Mouse (Mus musculus) kidney, adult 18-20 months (tissue): Measurements from ENCODE around the gene Mia3.
"Not testable (repeated sequence)": the region's sequence is repeated elsewhere in the genome, so short reads cannot be mapped to it uniquely, and the experiment has no call there.

Source experiments
- DNase-seq: peaks from one replicate; pipeline ENCODE4 v3.0.0; 2021

Mia3 gene

GRCm38 (mm10) chr1:183369427-183370014 is at the start of gene Mia3:
Gene Mia3 (minus strand): TSS chr1:183369553.
- peak; percentile 93 for DNase-seq

DNA sequence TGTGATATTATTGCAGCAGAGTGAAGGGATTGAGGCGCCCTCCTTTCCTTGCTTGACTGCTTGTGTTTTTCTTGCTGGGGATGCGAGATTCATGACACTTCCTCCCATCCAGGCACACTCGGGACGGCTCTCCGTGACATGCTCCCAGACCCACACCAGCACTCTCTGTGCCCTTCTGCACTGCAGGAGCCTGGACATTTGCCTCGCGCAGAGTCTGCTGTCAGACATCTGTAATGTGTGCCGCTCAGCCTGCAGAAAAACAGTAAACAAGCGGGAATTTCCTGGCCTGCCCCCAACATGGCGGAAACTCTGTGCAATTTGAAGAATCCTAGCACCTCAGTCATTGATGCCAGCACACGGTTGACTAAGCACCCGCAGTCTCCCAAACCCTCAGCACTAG is 48.5 kb upstream of the Mia3 start, which contains the start of gene Hhipl2:
Gene Hhipl2 (plus strand): TSS at position 343 of the 400 bp plus-strand sequence.
- no peak for DNase-seq

GRCm38 (mm10) chr1:183414081-183414727 is 44.9 kb upstream of the Mia3 start:
- DNase-seq = no peak

DNA sequence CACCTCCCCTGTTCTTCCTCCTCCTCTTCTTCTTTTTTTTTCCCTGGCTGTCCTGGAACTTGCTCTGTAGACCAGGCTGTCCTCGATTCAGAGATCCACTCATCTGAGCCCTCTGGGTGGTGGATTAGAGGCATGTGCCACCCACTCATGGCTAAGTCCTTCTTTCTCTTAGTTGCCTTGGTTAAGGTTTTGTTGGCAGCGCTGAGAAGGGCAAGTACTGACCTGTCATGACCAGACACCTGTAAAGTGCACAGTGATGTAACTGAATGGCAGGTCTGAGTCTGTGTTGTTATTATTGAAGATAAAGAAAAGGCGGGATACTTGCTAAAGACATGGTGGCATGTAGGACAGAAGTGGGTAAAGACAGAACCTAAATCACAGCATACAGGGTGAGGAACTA is 34.0 kb upstream of the Mia3 start:
- DNase-seq = no peak

- peak; percentile 89 for DNase-seq
Measured at GRCm38 (mm10) chr1:183388426-183389406, 19.4 kb upstream of the Mia3 start, which contains the start of gene Taf1a. Gene Taf1a (plus strand): TSS chr1:183388981.

DNA sequence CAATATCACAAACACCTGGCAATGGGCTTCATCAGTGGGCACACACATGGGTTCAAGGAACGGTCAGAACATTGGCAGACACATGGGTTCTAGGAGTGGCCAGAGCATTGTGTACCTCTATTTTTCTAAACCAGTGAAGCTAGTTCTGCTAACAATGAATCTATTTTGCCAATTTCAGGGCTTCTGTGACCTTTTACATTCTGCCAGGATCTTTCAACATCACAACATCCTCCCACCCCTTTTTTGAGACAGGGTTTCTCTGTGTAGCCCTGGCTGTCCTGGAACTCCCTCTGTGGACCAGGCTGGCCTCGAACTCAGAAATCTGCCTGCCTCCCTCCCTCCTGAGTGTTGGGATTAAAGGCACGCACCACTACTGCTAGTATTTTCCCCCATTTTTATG is 18.1 kb upstream of the Mia3 start:
- DNase-seq = not testable (repeated sequence)

DNA sequence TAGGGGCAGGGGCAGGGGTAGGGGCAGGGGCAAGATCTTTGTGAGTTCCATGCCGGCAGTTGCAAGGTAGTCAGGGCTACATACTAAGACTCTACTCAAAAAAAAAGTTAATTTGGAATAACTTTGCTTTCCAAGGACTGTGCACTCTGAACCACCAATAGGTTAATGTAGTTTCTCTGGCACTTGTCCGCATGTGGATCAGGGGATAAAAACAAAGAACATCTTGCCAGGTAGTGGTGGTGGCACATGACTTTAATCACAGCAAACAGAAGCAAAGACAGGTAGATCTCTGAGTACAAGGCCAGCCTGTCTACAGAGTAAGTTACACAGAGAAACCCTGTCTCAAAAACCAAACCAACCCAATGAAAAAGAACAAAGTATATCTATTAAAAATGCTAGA is 13.3 kb upstream of the Mia3 start:
- no peak for DNase-seq

DNA sequence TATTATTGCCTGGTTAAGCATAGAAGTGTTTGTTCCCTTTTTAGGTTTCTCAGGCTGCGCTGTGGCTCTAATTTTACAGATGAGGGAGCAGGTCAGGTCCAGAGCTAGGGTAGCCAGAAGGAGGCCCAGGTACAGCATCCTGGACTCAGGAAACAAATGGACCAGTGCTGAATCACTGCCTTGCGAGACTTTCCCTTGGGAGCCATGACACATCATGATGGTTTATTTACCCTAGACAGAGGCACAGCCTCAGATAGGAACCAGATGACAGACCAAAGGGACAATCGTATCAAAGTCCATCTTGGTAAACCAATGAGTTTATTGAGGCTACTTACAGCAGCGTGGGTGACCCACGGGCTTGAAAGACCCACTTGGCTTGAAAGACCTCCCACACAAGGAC is 12.5 kb upstream of the Mia3 start:
- no peak for DNase-seq

DNA sequence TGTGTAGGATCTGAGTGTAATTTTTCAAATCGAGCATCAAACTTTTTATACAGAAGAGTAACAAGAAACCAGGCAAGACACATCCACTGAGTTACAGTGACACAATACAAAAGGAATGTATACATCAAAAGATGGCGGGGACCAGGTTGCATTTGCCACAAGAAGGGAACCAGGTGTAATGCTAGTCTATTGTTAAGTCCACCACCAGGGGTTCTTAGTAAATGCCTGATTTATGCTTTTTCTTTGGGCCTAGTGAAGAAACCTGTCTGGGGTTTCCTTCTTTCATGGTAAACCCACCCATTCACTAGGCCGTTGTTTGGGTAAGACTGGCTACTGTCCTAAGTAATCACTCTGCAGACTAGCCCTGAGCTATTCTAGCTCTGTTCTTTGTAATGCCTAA is 10.0 kb upstream of the Mia3 start:
- DNase-seq = not testable (repeated sequence)

DNA sequence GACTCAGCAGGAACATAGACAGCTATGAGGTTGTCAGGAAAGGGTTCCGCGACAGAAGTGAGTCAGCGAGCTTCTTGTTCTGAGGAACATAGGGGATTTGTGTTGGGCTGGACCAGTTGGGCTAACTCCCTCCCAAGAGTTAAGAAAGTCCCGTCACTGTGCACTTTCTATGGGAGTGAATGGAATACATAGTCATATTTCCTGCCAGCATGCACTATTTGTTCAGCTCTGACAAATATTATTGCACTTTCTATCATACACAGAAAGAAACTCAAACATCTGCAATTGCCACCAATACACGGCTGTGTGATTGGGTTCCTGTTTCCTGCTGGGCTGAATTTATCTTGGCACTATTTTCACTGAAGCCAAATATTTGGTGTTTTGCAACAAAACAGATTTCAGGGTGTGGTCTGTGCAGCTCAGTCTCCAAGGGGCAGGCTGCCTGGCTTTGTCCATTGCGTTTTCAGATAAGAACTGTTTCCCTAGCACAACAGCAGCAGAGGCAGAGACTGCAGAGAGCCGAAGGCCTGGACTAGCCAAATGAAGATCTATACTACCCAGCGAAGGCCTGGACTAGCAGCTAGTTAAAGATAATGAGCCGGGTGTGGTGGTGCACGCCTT is 9.1 kb upstream of the Mia3 start:
- DNase-seq = no peak

- no peak for DNase-seq
Measured at GRCm38 (mm10) chr1:183377045-183377444, 7.7 kb upstream of the Mia3 start.

GRCm38 (mm10) chr1:183374728-183375127 is 5.4 kb upstream of the Mia3 start:
- no peak for DNase-seq

GRCm38 (mm10) chr1:183368601-183369400 is 552 bp downstream of the Mia3 start:
- no peak for DNase-seq

DNA sequence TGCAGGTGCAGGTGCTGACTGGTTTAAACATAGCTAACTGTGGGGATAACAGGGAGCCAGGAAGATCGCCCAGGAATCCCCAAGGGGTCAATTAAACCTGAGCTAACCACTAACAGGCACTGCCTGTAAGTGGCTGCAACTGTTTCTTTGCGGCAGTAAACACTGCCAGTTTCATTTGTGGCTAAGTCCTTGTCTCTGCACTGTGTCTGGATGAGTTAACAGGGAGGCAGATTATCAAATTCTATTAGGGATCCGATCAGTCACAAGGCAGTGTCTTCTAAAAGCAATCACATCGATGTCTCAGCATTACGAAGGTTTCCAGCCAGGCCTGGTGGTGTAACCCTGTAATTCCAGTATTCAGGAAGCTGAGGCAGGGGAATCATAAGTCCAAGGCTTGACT is 3.0 kb downstream of the Mia3 start:
- DNase-seq = no peak

GRCm38 (mm10) chr1:183363577-183363867 is 5.8 kb downstream of the Mia3 start:
- no peak for DNase-seq

- DNase-seq = no peak
Measured at GRCm38 (mm10) chr1:183362729-183363576, 6.4 kb downstream of the Mia3 start.

DNA sequence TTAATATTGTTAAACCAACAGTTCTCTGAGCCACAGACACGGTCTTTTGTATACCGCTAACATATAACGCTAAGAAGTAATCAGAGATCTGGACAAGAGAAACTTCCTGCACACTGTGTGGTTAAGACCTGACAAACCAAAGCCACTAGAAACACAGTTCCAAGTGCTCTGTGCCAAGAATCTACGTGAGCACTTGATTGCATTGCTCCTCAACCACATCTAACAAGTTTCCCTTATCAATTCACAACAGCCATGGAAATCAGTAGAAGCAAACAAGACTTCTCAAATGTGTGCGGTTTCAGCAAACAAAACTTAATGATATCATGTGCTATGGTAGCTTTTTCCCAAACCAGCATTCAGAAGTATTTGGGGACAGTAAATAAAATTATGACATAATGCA is 7.1 kb downstream of the Mia3 start:
- no peak for DNase-seq

DNA sequence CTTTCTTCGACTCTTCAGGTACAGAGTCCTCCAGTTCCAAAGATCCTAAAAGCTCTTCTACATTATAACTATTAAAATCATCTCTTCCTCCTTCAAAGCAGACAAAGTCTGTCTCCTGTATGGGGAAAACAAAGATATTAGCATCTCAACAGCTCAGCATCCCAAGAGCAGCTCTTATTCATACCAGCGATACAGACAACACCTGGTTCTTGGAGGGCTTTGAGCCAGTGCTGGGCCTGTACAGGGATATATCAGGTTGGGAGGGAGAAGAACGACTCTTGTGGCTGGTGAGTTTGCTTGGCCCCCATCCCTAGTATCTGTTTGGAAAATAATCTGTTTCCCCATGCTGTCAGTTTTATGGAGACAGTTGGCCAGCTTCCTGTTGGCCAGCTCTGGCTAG is 10.5 kb downstream of the Mia3 start:
- DNase-seq = no peak

- peak; percentile 24 for DNase-seq
Measured at GRCm38 (mm10) chr1:183349840-183350239, 19.5 kb downstream of the Mia3 start.

DNA sequence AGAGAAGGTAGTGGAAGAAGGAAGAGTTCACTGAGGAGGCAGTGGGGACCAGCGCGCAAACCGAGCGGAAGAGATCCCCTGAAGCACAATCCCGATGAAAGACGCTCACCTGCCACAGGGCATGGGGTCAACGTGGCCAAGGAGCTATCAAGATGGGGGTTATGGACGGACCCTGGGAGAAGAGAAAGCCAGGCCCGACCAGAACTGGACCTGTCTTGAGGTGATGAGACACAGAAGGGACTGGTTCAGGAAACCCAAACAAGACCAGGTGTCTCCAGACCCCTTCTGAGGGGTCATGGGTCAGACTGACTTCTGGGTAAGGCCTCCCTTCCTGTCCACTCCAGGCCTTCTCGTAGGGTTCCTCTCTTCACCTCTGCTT is 23.5 kb downstream of the Mia3 start:
- DNase-seq = no peak
